19 mouse cellular contexts compared by ENCODE assay signal in the genomic region with DNA sequence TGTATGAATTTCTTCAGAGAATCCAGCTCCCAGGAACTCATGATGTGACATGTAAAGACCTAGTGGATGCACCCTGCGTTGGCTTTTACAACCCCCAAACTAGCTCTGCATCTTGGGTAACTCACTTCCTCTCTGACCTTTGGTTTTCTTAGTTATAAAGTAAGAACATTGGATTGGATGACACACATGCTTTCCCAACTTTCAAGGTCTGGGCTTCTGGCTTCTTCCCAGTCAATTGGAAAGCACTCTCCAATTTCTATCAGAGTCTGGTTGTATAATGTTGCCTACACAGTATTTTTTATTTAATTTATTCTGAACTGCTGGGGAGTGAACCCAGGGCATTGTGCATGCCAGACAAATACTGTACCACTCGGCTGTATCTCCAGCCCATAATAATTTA. TPM values are rescaled to one million over a fixed set of nuclear protein-coding genes. Genes with fewer than 3 reads are reported as not detected.
DNase-seq lines count a peak whose midpoint lies in the region.
"Had no signal": no experiment of that assay in that cellular context is flagged by ENCODE, and none has a peak within 500 bp of the region (broad histone marks: within the 10 kb centered on the region; RNA-seq: fewer than 3 reads in every experiment).

No protein-coding gene starts in this region.

- DNase-seq in heart, adult 11 months: peak; percentile 71
- DNase-seq in heart, postnatal 14 days: no peak
- peak; percentile 65 for DNase-seq in adrenal gland, adult 8-10 months
- peak; percentile 73 for DNase-seq in adrenal gland, postnatal 14 days
- no peak for DNase-seq in cerebellum, adult 8-10 months
- no peak for DNase-seq in lung, adult 18-20 months
- DNase-seq: cerebellum, adult 11 months; cerebellum, adult 2 months; cerebellum, postnatal 10 days; cerebellum, postnatal 36 days; embryo, embryonic 11 days; gastrocnemius, postnatal 25 days; heart, adult 2 months; kidney, adult 18-20 months had no signal

- intact Hi-C loops in heart, postnatal 14 days (cut with DNase I): no loop called here

RNA-seq across cellular contexts. Expression of a gene that starts 30.4 kb away (rescaled TPM):
- under 1 TPM; 0.56 to 0.86 TPM for total RNA-seq in heart, postnatal 14 days (2021)
- 1 to 10 TPM in 1 of 4 experiments, under 1 TPM in 3; 0.24 to 1.1 (median 0.59) TPM for total RNA-seq in adrenal gland, adult 8-10 months (2022)
- 0.26 and 0.53 TPM in 2 replicates for total RNA-seq in adrenal gland, postnatal 14 days (2021)

RNA-seq across cellular contexts. Expression of a gene that starts 30.7 kb away (rescaled TPM):
- 100 to 1,000 TPM; 341 to 414 TPM for total RNA-seq in heart, postnatal 14 days (2021)
- total RNA-seq in adrenal gland, adult 8-10 months (2022): 1,000 to 10,000 TPM; 1,068 to 1,277 (median 1,158) TPM
- total RNA-seq in adrenal gland, postnatal 14 days (2021): 950 and 1,478 TPM in 2 replicates

RNA-seq across cellular contexts. Expression of a gene that starts 38.9 kb away (rescaled TPM):
- not detected for total RNA-seq in heart, postnatal 14 days (2021)
- not detected for total RNA-seq in adrenal gland, adult 8-10 months (2022)
- total RNA-seq in adrenal gland, postnatal 14 days (2021): not detected in 2 replicates
- total RNA-seq: adrenal gland, adult 18-20 months; gastrocnemius, adult 8-10 months; gastrocnemius, postnatal 25 days; heart, adult 2 months; heart, postnatal 25 days; hematopoietic stem cell, adult 5-6 weeks; MEL had no signal

RNA-seq across cellular contexts. Expression of a gene that starts 56.3 kb away (rescaled TPM):
- total RNA-seq in heart, postnatal 14 days (2021): not detected
- under 1 TPM in 1 of 4 experiments, not detected in 3; 0.14 TPM for total RNA-seq in adrenal gland, adult 8-10 months (2022)
- not detected in 2 replicates for total RNA-seq in adrenal gland, postnatal 14 days (2021)
- total RNA-seq: adrenal gland, adult 18-20 months; gastrocnemius, adult 8-10 months; gastrocnemius, postnatal 25 days; heart, adult 2 months; heart, postnatal 25 days; hematopoietic stem cell, adult 5-6 weeks; MEL had no signal

Comparison
In these comparisons a context has a peak if more than half of its experiments do, and no peak if none do; other contexts are left out.
1. DNase-seq: peak in heart, adult 11 months (single experiment), adrenal gland, adult 8-10 months (single experiment) and adrenal gland, postnatal 14 days (single experiment); none in heart, postnatal 14 days (0 of 2), cerebellum, adult 8-10 months (single experiment) and lung, adult 18-20 months (0 of 2).